Mouse (Mus musculus) WW6 (cell line): ENCODE results near the gene Ccdc149.

Experiments
- DNase-seq: peaks from one replicate; pipeline ENCODE4 v3.0.0-alpha.2; 2013; ENCODE audit warnings: low read depth, low spot score

The Ccdc149 gene

DNA sequence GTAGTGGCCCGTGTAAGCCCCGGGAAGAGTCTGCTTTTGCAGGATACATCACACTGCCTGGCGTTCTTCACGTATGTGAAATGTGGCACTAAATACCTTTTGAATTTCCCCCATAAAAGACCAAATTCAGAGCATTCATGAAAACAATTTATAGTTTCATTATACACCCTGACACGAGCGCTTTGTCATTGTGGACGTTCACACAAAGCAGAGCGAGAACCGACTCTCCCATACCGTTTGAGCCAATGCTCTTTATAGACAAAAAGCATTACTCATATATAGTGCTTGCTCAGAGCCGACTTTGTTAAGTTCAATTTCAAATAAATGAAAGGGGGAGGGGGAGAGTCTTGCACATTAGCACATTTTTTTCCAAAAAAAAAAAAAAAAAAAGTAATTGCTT lies 31.0 kb downstream of the Ccdc149 start:
- DNase-seq: no peak

DNA sequence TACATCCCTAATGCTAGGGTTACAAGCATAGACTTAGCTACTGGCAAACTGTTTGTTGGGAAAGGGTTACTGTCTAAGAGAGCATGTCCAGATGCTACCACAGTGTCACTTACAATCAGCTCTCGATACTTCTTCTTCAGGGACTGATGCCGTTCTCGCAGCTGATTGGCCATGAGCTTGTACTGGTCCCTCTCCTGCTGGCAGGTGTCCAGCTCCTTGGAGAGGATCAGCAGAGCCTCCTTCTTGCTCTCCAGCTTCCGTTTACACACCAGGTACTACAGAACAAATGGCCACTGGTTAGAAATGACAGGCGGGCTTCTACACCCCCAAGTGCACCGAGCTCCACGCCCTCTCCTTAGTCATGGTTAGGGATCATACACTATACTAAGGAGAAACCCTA lies 32.4 kb downstream of the Ccdc149 start:
- no peak for DNase-seq

DNA sequence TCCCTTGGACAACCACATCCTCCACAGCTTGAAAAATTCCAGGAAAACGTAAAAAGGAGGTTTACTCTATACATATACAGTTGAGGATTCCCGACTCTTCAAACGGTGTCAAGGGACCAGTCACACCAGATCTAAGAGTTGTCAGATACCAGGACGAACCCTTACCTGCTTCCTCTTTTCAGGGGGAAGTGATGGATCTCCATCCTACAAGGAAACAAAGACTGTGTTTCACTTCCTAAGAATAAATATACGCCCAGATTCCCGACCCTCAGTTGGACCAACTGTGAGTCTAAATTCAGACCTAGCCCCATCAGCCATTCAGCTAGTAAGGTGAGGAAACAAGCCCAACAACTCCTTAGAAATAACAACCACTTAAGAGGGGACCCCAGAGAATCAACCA lies 35.8 kb downstream of the Ccdc149 start:
- DNase-seq: no peak

DNA sequence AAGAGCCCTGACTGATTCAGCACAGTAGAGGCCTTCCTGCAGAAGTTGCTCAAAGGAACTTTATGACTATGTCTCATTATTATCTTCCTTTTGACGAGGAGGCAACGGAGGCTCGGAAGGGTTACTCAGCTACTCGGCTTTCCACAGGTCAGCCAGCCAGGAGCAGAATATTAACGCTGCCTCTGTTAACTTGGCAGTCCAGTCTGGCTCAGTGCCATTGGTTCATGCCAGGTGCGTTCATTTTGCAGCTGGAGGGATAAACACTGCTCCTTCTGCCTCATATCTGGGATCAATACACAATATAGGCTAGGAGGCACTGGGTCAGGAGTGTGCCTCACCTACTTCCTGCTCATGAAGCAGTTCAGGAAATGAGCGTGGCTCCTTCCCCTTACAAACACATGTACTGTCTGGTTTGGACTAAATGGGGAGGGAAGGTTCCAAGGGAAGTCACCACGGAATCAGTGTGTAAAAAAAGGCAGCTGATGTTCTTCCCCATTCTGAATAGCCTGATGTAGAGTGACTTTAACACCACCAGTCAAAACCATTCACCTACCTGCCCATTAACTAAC lies 40.0 kb downstream of the Ccdc149 start:
- no peak for DNase-seq

DNA sequence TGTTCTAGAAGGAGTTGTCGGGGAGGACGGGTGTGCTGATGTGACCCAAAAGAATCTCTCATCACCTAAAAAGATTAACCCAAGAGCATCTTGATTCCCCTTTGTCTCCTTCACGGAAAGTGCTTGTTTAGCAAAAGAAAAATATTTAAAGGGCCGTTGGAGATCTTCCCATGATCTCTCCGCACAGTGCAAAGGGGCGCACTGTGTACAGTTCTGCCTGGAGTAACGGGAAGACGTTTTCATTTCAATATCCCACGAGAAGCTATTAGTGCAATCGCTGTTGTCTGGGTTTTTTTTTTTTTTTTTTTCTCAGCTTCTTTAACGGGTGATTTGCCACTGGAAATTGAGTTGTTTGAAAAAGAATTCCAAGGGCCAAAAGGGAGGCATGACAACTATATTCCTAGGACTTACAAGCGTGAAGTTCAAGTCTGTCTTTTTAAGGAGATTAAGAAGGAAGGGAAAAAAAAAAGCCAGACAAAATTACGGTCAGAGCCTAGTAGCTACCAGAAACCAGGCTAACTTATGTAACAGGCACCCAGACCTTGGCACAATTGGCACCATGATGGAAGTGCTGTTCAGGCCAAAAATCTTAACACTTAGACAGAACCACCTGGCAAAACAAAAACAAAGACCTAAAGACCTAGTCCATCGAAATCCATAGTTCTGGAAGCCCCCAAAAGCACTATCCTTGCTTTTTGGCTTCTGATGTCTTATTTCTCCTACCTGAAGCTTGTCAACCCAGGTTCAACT lies 41.4 kb downstream of the Ccdc149 start:
- DNase-seq: no peak

DNA sequence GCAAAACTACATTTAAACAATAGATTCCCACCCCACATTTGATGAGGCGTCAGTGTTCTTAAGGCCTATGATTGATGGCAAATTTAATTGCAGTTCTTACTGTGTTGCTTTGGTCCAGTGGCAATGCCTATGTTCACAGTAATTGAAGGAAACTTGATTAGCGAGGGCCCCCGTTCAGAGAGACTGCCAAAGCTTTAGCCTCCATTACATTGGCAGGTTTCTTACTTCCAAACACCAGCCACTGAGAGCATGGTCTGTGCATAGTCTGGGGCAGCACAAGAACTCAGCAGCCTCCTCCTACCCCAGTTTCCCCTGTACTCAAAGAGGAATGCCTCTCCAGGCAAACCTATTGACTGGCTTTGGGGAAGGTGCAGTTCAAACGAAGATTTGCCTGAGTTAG lies 42.7 kb downstream of the Ccdc149 start:
- no peak for DNase-seq

DNA sequence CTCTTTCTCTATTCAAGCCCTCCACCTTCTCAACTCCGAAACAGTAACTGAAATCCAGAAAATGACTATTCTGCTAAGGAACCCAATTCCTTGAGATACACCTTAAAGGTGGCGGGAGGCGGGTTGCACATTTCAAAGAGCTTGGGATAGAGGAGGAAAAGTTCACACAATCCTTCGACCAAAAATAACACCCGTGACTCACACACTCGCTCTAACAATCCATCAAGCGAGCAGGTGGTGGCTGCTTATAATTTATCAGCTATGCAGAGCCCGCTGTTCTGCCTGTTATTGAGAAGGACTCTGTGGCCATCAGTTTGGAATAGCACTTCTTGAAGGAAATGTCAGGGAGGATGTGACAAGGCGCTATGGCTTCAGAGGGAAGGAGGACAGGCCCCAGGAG lies 45.5 kb downstream of the Ccdc149 start:
- DNase-seq: no peak

DNA sequence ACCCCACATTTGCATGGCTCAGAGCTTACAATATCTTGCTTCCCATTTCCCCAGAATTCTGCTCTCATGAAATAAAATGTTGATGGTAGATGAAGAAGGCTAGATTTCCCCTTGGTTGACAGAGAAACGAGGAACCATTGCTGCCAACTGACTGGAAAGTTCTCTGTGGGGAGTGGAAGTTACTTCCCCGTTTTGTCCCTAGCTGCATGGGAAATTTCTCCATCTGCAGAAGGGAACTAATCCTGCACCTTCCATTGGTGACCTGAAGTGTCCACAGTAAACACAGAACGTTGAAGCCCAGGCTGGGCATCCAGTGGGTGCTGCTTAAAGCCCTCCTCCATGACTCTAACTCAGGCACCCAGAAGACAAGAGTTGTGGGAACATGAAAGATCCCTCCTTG lies 47.4 kb downstream of the Ccdc149 start:
- DNase-seq: no peak

DNA sequence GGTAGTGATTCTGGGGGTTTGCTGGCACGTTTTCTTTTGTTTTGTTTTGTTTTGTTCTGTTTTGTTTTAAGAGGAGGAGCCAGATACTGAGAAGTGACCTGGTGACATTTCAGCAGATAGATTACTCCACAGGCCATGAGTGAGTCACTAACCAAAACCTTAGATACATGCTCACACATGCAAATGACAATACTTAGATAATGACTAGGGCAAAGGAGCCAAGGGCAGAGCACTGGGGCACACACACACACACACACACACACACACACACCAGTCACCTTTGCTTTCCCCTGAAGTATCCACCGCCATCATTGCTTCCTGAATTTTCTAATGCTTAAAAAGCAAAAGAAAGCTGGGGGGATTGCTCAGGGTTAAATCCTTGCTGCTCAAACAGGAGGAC lies 54.8 kb downstream of the Ccdc149 start:
- DNase-seq: no peak

DNA sequence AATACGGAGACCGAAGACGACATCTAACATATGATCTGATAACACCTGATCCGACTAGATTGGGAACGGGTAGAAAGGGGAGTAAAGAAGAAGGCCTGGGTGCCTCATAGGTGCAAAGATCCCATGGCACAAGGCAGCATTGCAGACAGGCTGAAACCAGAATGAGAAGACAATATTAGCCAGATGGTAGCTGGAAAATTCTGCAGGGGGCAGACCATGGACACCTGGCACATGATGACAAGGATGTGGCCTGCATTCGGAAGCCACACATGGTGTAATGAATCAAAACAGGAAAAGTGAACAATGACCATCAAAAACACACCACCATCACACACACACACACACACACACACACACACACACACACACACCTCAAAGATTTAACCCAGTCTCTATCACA lies 55.4 kb downstream of the Ccdc149 start:
- DNase-seq: no peak

DNA sequence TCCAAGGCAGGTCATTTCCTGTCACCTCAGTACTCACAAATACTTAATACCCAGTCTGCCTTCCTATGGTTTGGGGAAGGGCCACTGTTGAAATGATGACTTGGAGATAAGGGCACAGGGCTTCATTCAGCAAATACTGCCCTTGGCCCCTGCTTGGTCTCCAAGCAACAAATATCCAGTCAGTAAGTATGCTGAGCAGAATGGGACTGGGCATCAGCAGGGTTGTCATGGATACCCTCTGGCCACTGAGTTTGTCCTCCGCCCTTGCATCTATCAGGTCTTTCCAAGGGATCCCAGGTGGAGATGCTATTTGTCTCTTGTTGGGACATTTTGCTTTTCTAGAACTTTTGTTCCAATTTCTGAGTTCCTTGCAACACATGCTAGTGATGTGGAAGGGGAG lies 56.1 kb downstream of the Ccdc149 start:
- DNase-seq: no peak

DNA sequence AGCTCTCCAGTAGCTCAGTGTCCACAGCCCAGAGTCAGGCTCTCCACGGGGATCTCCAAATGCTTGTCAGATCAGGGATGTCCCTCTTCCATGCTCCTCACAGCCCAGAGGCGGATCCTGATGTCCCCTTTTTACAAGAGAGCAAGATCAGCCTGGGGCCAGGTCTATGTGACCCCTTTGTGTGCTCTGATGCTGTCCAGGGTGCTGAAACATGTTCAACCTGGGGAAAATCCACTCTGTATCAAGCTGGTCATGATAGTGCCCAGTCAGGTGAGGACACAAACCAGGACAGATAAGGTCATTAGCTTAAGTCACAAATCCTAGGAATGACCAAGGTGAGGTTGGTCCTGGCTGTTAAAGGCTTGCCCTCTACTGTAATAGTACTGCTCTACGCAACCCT lies 59.8 kb downstream of the Ccdc149 start:
- DNase-seq: no peak

DNA sequence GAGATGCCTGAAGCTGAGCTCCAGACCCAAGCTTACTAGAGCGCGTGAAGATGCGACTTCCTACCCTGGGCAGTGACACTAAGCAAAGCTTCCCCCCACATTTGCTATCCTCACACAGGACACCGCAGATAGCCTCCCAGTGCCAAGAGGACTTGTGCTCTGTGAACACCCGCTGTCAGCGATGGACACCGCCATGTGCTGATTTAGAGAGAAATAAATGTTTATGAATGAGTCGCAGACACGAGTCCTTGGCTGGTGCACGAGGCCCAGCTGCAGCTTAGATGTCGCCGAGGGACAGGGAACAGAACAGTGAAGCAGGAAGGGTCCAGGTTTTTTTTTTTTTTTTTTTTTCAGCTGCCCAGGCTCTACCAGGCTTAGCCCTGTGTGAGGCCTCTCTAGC lies 61.1 kb downstream of the Ccdc149 start:
- no peak for DNase-seq

DNA sequence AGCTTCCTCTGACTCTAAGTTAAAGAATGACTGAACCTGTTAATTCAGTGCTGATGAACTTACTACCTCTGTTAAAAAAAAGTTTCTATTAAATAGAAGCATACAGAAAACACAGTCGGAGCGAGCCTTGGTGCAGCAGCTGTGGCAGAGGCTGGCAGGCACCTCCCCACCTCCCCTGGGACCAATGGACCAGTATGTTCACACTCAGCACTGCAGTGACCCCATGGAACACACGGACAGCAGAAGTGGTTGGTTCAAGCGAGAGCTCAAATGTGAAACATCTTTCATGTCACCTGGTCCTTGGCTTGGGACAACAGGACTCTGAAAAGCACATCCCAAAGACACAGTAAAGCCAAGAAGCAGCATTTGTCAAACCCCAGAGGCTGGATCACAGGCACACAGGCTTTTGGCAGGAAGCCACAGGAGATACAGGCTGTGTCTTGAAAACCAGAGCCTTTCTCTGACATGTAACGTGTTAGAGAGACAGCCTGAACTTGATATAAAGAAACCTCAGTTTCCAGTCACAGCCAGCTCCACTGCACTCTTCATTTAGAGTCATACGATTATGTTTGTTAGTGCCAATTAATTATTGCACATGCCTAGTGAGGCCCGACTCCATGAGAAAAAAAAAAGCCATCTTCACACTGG lies 62.5 kb downstream of the Ccdc149 start:
- DNase-seq: no peak

DNA sequence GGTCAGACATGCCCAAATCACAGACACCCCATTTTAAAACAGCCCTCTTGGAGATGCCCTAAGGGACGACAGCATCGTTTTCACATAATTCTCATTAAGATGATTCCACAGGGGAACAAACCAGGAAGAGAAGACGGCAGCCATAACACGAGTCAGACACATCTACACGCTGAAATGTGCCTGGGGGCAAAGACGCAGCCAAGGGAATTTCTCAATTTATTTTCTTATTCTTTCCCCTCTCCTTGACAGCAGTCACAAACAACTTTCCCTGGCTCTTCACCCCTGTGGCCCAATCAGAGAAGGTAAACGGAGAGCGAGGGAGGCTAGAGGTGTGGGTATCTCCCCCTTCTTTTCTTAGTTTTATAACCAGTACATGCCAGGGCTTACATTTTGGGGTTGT lies 66.9 kb downstream of the Ccdc149 start:
- no peak for DNase-seq

DNA sequence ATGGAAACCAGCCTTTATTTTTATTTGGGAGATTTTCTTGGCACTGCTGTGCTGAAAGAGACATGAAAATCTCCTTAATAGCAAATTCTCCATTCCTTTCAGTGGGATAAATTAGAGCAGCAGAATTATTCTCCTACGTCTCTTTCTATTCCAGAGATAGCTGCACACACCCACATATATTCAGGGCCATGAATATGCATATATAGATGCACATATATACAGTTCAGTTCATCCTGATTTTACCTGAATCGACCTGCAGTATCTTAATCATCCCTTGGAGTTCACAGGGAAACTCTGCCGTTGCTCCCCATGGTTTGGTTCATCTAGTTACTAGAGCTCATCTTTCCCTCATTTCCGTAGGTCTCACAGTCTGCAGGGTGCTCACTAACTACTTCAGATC lies 77.6 kb downstream of the Ccdc149 start:
- no peak for DNase-seq

DNA sequence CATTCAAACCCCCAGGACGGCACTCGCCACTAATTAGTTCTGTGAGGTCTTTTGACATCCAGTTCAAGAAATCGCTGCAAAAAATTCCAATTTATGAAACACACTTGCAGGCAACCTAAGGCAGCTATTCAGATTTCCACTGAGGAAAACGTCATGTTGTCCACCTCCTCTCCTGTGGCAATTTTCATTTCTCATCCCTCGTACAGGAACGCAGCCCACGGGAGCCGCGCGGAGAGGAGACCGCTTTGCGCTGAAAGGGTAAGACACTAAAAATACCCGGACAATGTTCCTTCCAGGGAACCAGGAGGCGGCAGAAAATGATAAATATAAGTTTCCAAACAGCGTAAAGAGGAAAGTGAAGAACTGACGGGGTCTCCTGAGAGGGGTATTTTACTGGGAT lies 79.8 kb downstream of the Ccdc149 start:
- no peak for DNase-seq

DNA sequence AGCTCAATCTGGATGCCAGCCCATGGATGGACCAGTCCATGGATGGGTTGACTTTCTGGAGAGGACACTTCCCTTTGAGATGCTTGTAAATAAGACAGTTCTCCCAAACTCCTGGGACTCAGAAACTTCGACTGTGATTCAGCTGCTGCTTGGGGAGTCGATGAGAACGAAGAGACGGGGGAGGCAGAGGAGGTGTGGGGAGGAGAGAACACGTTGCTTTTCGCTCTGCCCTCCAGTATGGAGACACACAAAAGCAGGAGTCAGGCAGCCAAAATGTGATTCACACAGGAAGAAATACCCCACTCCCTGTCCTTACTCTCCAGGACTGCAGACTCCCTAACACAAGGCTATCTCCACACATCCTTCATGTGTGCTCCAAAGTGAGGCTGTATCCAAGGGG lies 80.9 kb downstream of the Ccdc149 start:
- no peak for DNase-seq

DNA sequence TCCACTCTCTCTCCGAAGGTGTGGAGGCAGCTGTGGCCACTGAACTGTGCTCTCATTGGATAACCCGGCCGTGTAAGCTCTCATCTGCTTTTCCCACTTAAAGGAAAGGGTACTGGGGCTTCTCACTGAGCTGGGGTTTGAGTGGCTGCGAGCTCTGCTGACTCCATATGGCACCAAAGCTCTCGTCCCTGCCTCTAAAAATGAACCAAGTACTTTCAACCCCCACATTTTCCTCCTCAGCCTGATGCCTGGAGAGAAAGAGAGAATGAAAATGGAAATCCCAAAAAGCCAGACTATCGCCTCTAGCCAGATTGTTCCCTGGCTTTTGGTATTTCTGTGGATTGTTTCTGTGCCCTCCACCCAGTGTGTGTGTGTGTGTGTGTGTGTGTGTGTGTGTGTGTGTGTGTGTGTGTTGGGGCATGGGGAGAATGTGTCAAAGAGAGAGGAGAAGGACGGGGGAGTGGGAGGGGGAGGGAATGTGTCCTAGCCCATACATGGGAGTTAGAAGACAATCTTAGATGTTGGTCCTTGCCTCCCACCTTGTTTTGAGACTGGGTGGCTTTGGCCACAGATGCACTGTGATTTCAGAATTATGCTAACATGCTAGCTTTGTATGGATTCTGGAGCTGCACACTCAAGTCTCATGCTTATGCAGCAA lies 83.1 kb downstream of the Ccdc149 start:
- DNase-seq: no peak

DNA sequence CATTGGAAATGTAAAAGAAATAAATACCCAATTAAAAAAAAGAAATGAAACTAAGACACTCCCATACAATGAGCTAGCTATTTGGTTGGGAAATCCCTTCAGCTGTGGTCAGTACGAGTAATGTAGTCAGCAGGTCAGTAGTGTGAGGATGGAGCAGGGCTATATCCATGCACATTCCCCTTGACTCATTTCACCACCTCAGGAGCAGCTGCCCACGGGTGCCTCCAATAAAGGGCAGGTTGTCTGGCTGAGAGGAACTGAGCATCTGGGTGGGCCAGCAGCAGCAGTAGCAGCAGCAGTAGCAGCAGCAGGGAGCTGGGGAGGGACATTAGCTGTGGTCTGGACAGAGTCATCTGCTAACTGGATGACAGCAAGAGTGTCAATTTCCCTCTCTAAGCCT lies 85.3 kb downstream of the Ccdc149 start:
- no peak for DNase-seq

DNA sequence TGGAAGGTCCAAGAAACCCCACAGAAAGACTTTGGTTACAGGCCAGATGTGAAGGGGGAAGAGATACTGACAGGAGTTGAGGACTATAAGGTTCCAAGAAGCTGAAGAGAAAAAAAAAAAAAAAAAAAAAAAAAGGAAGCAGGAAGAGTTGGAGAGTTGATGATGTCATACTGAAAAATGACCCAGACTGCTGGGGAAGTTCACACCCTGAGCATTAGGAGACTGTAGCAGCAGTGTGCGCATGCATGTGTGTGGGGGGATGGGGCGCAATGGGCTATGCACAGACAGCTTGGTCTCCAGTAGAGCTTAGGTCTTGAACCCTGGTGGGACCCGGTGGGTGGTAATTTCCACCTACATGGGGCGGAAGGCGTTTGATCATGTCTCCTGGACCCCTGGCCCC lies 87.6 kb downstream of the Ccdc149 start:
- DNase-seq: no peak

DNA sequence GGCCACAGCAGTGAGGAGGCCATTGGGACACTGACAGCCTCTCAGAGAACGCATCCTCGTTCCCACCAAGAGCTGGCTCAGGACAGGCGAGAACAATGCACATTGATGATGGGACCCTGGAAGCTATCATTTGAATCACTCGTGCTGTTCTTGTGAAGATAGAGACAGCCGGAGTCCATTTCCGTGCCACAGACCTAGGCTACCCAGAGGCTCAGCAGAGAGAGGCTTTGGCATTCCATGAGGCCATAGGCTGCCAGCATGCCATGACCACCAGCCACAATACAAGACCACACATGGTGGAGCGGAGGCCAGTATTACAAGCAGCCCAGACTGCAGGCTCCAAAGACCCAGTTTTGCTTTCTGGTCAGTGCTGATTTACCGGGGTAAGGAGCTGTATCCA lies 88.5 kb downstream of the Ccdc149 start:
- DNase-seq: no peak

DNA sequence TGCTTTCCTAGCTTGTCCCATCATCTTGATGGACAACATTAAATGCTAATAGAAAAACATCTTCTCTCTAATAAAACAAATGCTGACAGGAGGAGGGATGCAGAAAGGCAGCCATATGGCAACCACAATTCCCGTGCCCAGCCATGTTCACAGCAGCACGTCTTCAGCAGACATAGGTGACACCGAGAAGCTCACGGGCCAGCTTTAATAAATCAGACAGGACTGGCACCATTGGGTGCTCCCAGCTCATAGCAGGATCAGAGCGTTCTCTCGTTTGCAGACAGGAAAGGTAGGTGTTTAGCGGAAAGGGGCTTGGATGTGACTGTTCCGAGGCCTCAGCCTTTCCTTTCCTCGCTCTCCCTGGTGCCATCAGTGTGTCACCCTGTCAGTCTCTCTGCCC lies 95.5 kb downstream of the Ccdc149 start:
- no peak for DNase-seq
